Mouse (Mus musculus) CH12.LX (cell line): Measurements from ENCODE around the gene Trim69. TPM values are rescaled to one million over a fixed set of nuclear protein-coding genes. Genes with fewer than 3 reads are reported as not detected.

Source experiments
- DNase-seq: peaks from one replicate; pipeline ENCODE4 v3.0.0-alpha.2; 2013; ENCODE audit errors: extremely low read depth
- H3K27ac ChIP-seq: 2 replicates; pipeline ENCODE4 v1.5.1; 2012; ENCODE audit warnings: low read depth, mild to moderate bottlenecking, control low read depth, moderate library complexity; ENCODE audit not compliant: insufficient read depth
- H3K27me3 ChIP-seq: replicated peaks from 2 replicates; pipeline ENCODE3; 2012; ENCODE audit warnings: inconsistent platforms
- H3K36me3 ChIP-seq, 2 experiments: replicated peaks in 1 of 2; 2 replicates each; pipeline versions ENCODE3 to v1.6.1; 2012; ENCODE audit warnings: inconsistent platforms in 1 of 2, low read length in 1 of 2, mild to moderate bottlenecking in 1 of 2, mixed read lengths in 1 of 2, moderate library complexity in 1 of 2; ENCODE audit not compliant: control insufficient read depth in 1 of 2, insufficient read depth in 1 of 2
- H3K4me1 ChIP-seq, 2 experiments: 2 replicates each; pipeline ENCODE4 v1.6.1; 2012; ENCODE audit warnings: inconsistent platforms in 1 of 2, moderate library complexity in 1 of 2; ENCODE audit not compliant: insufficient read depth in 2 of 2, control insufficient read depth in 1 of 2
- H3K4me2 ChIP-seq: 2 replicates; pipeline ENCODE4 v1.6.1; 2012; ENCODE audit warnings: low read depth, mild to moderate bottlenecking, control low read depth; ENCODE audit not compliant: poor library complexity, insufficient read depth, severe bottlenecking
- H3K4me3 ChIP-seq, 3 experiments: fragments of 150-350 bp in 1 of 3; sonication (generic) in 1 of 3; replicated peaks in 1 of 3; 2 replicates each; pipeline versions ENCODE3 to v1.5.1; 2011 to 2012; ENCODE audit warnings: low read depth in 2 of 3, low read length in 2 of 3, mild to moderate bottlenecking in 2 of 3, moderate library complexity in 2 of 3, control low read depth in 1 of 3, improper control_type of control experiment in 1 of 3, inconsistent platforms in 1 of 3, mixed read lengths in 1 of 3; ENCODE audit not compliant: poor library complexity in 1 of 3
- H3K79me2 ChIP-seq: replicated peaks from 2 replicates; pipeline ENCODE4 v1.6.1; 2012; ENCODE audit warnings: mild to moderate bottlenecking, moderate library complexity; ENCODE audit not compliant: control insufficient read depth, poor library complexity, insufficient read depth, severe bottlenecking; ENCODE audit errors: extremely low read depth
- H3K9ac ChIP-seq: 2 replicates; pipeline ENCODE4 v1.6.1; 2012; ENCODE audit warnings: low read depth, mild to moderate bottlenecking, control low read depth, moderate library complexity; ENCODE audit not compliant: insufficient read depth
- H3K9me3 ChIP-seq: replicated peaks from 2 replicates; pipeline ENCODE3; 2012; ENCODE audit warnings: low read length, inconsistent platforms, mixed read lengths
- BHLHE40 ChIP-seq: IDR thresholded peaks from 2 replicates; pipeline ENCODE4 v1.6.1; 2011; ENCODE audit warnings: mild to moderate bottlenecking, low read depth, low read length, improper control_type of control experiment
- CHD2 ChIP-seq: IDR thresholded peaks from 2 replicates; pipeline ENCODE4 v1.6.1; 2011; ENCODE audit warnings: low read length, improper control_type of control experiment
- CTCF ChIP-seq, 2 experiments: IDR thresholded peaks in 1 of 2; conservative IDR thresholded peaks in 1 of 2; 2 replicates each; pipeline ENCODE4 v1.5.1; 2011 to 2012; ENCODE audit warnings: low read depth in 2 of 2, low read length in 2 of 2, improper control_type of control experiment in 1 of 2, inconsistent platforms in 1 of 2, mild to moderate bottlenecking in 1 of 2, moderate library complexity in 1 of 2
- E2F4 ChIP-seq: IDR thresholded peaks from 2 replicates; pipeline ENCODE4 v1.6.1; 2011; ENCODE audit warnings: low read depth, low read length, improper control_type of control experiment; ENCODE audit not compliant: insufficient replicate concordance
- EP300 ChIP-seq: IDR thresholded peaks from 2 replicates; pipeline ENCODE4 v1.6.1; 2011; ENCODE audit warnings: low read length, improper control_type of control experiment
- ETS1 ChIP-seq: conservative IDR thresholded peaks from 2 replicates; pipeline ENCODE4 v1.6.1; 2012; ENCODE audit warnings: low read depth, mild to moderate bottlenecking, inconsistent platforms, low read length, improper control_type of control experiment, moderate library complexity
- JUN ChIP-seq: IDR thresholded peaks from 2 replicates; pipeline ENCODE4 v1.6.1; 2011; ENCODE audit warnings: low read depth, mild to moderate bottlenecking, low read length, improper control_type of control experiment, moderate library complexity; ENCODE audit not compliant: insufficient read depth
- JUND ChIP-seq: conservative IDR thresholded peaks from 2 replicates; pipeline ENCODE4 v1.6.1; 2011; ENCODE audit warnings: low read depth, low read length, improper control_type of control experiment
- MAZ ChIP-seq: IDR thresholded peaks from 2 replicates; pipeline ENCODE4 v1.6.1; 2012; ENCODE audit warnings: low read depth, mild to moderate bottlenecking, inconsistent platforms, low read length, improper control_type of control experiment, moderate library complexity
- MXI1 ChIP-seq: IDR thresholded peaks from 2 replicates; pipeline ENCODE4 v1.6.1; 2011; ENCODE audit warnings: mild to moderate bottlenecking, low read depth, low read length, improper control_type of control experiment
- MYC ChIP-seq: IDR thresholded peaks from 2 replicates; pipeline ENCODE4 v1.6.1; 2011; ENCODE audit warnings: low read depth, mild to moderate bottlenecking, improper control_type of control experiment, low read length
- POLR2A ChIP-seq: IDR thresholded peaks from 2 replicates; pipeline ENCODE4 v1.6.1; 2011; ENCODE audit warnings: low read depth, mild to moderate bottlenecking, improper control_type of control experiment, low read length
- USF1 ChIP-seq: IDR thresholded peaks from 2 replicates; pipeline ENCODE4 v1.6.1; 2014; ENCODE audit warnings: low read depth, mild to moderate bottlenecking, inconsistent platforms, low read length, improper control_type of control experiment
- USF2 ChIP-seq: conservative IDR thresholded peaks from 2 replicates; pipeline ENCODE4 v1.6.1; 2011; ENCODE audit warnings: low read depth, low read length, improper control_type of control experiment
- ZMIZ1 ChIP-seq: IDR thresholded peaks from 2 replicates; pipeline ENCODE4 v1.6.1; 2012; ENCODE audit warnings: low read depth, mild to moderate bottlenecking, inconsistent platforms, low read length, improper control_type of control experiment
- dilution Hi-C: fragments of 300-500 bp; cut with MboI; formaldehyde crosslinking; loops from 2 replicates; pipeline ENCODE4 v1.14.3; 2020; ENCODE audit warnings: low sequenced_read_pairs; ENCODE audit not compliant: extremely low pct_unique_long_range_greater_than_20kb, extremely low pct_ligation_motif_present
- in situ Hi-C: fragments of 300-500 bp; cut with MboI; formaldehyde crosslinking; loops from 3 replicates; pipeline ENCODE4 v1.14.3; 2019; ENCODE audit warnings: low sequenced_read_pairs, low pct_ligation_motif_present, low pct_unique_long_range_greater_than_20kb, mixed read lengths
- polyA plus RNA-seq: library from polyadenylated mRNA; unstranded; fragments of >175 nt; gene quantifications from 2 replicates; pipeline ENCODE4 v1.2.1, GENCODE M21; 2012; ENCODE audit warnings: low read depth; ENCODE audit not compliant: insufficient read length
- total RNA-seq, 2 experiments: library from RNA; depleted of rRNA; stranded (reverse); fragments of 300-350 nt in 1 of 2; fragments of >200 nt in 1 of 2; gene quantifications; 2 replicates each; pipeline ENCODE4 v1.2.3; 2012 to 2014

Trim69 gene
- total and polyA plus RNA-seq, 3 experiments = 0.08 to 0.24 (median 0.13) TPM

GRCm38 (mm10) chr2:122151221-122151620, 9.3 kb upstream of the Trim69 start:
- Histone ChIP-seq H3K4me1 (peaks cover 21 to 66% of the 10 kb centered on the region in 2 experiments), H3K36me3 (peaks cover 57 to 78% of the 10 kb centered on the region in 2 experiments), H3K27me3 (no peaks in the 10 kb centered on the region), H3K4me2 (peak overlapping the region; percentile 100), H3K79me2 (peaks cover 61% of the 10 kb centered on the region), H3K9ac (peak overlapping the region; percentile 100), H3K27ac (no peak overlapping the region), H3K4me3 (peak overlapping the region; percentile 91 to 93 (median 92)), H3K9me3 (peaks cover under 1% of the 10 kb centered on the region)
- no peak for TF ChIP-seq CTCF (conservative IDR thresholded peaks at IDR 0.05 in 1 of 2, IDR thresholded peaks at IDR 0.05 in 1 of 2; ENCODE audit: low read depth in 2 of 2, low read length in 2 of 2)
- TF ChIP-seq E2F4 = no peak
- TF ChIP-seq CHD2 = 0 out of 2 replicates have a peak, but pooled peaks have one; percentile 10
- TF ChIP-seq EP300 = no peak
- no peak for TF ChIP-seq USF1
- TF ChIP-seq JUN = no peak
- peak; percentile 37; the same call in 1 of the 2 replicates for TF ChIP-seq ZMIZ1
- no peak for TF ChIP-seq JUND
- no peak for TF ChIP-seq BHLHE40
- no peak for TF ChIP-seq MAZ
- no peak for TF ChIP-seq USF2
- TF ChIP-seq POLR2A = no peak
- dilution Hi-C loops (no loop called here), in situ Hi-C loops (no loop called here)
- DNase-seq = no peak

- Histone ChIP-seq H3K4me1 (peaks cover 21 to 63% of the 10 kb centered on the region in 2 experiments), H3K9me3 (peaks cover 4% of the 10 kb centered on the region), H3K9ac (no peak overlapping the region), H3K27me3 (no peaks in the 10 kb centered on the region), H3K27ac (no peak overlapping the region), H3K4me3 (no peak overlapping the region), H3K36me3 (peaks cover 60 to 83% of the 10 kb centered on the region in 2 experiments), H3K79me2 (peaks cover 57% of the 10 kb centered on the region), H3K4me2 (no peak overlapping the region; the same call in 1 of the 2 replicates)
- no peak for TF ChIP-seq MXI1
- TF ChIP-seq MYC = no peak
- no peak for TF ChIP-seq ETS1
- TF ChIP-seq BHLHE40 = no peak
- TF ChIP-seq CTCF (conservative IDR thresholded peaks at IDR 0.05 in 1 of 2, IDR thresholded peaks at IDR 0.05 in 1 of 2; ENCODE audit: low read depth in 2 of 2, low read length in 2 of 2) = no peak
- dilution Hi-C loops = no loop called here
- in situ Hi-C loops = no loop called here
- no peak for DNase-seq
Observed at GRCm38 (mm10) chr2:122152850-122153249, 7.7 kb upstream of the Trim69 start.
